Mouse (Mus musculus) hindbrain, postnatal 0 days (tissue): ENCODE results near the gene Sart1. TPM values are rescaled to one million over a fixed set of nuclear protein-coding genes. Genes with fewer than 3 reads are reported as not detected.

Experiments
- ATAC-seq: fragments of 200-750 bp; cut with Nextera tagmentation; 2 replicates; pipeline ENCODE4 v1.8.0; 2017; ENCODE audit warnings: mild to moderate bottlenecking, moderate TSS enrichment, moderate library complexity
- DNase-seq: peaks from one replicate; pipeline ENCODE4 v3.0.0-alpha.2; 2015; ENCODE audit warnings: low spot score
- H3K27ac ChIP-seq: fragments of 300-500 bp; sonication (generic); 2 replicates; pipeline ENCODE4 v1.5.1; 2014; ENCODE audit warnings: mild to moderate bottlenecking
- H3K27me3 ChIP-seq: fragments of 300-500 bp; sonication (generic); 2 replicates; pipeline ENCODE4 v1.6.1; 2014; ENCODE audit warnings: low read length, mixed read lengths; ENCODE audit not compliant: insufficient read depth
- H3K36me3 ChIP-seq: fragments of 300-500 bp; sonication (generic); 2 replicates; pipeline ENCODE4 v1.6.1; 2014; ENCODE audit warnings: low read length, mixed read lengths; ENCODE audit not compliant: insufficient read depth
- H3K4me1 ChIP-seq: fragments of 300-500 bp; sonication (generic); 2 replicates; pipeline ENCODE4 v1.6.1; 2014; ENCODE audit warnings: antibody characterized with exemption, low read length, mixed read lengths; ENCODE audit not compliant: insufficient read depth
- H3K4me2 ChIP-seq: fragments of 300-500 bp; sonication (generic); 2 replicates; pipeline ENCODE4 v1.6.1; 2014; ENCODE audit warnings: low read depth, mild to moderate bottlenecking, low read length, moderate library complexity, mixed read lengths
- H3K4me3 ChIP-seq: fragments of 300-500 bp; sonication (generic); 2 replicates; pipeline ENCODE4 v1.5.1; 2014; ENCODE audit warnings: low read length
- H3K9ac ChIP-seq: fragments of 300-500 bp; sonication (generic); replicated peaks from 2 replicates; pipeline ENCODE4 v1.6.1; 2014; ENCODE audit warnings: mild to moderate bottlenecking, low read length, moderate library complexity, mixed read lengths
- H3K9me3 ChIP-seq: fragments of 300-500 bp; sonication (generic); 2 replicates; pipeline ENCODE4 v1.6.1; 2016; ENCODE audit warnings: low read length, mixed read lengths
- CTCF ChIP-seq: IDR thresholded peaks from 2 replicates; pipeline ENCODE4 v1.5.1; 2016; ENCODE audit warnings: antibody characterized with exemption, control low read depth, low read depth
- WGBS: fragments of 180-500 bp; shearing (Covaris S2); extraction: QIAGEN DNeasy Blood & Tissue Kit; methylation state at CpG from one replicate; pipeline ENCODE4 v1.1.7; 2014; 5-methylcytosine and 5-hydroxymethylcytosine counted together
- polyA plus RNA-seq: library from polyadenylated mRNA; unstranded; fragments of >200 nt; fragmentation: Nextera tagmentation; extraction: Ambion mirVana; gene quantifications from 2 replicates; pipeline ENCODE4 v1.2.1, GENCODE M21; 2015
- total RNA-seq: library from RNA; depleted of rRNA; stranded (reverse); fragments of >200 nt; gene quantifications from 2 replicates; pipeline ENCODE4 v1.2.3, GENCODE M21; 2014

Gene Sart1
- total and polyA plus RNA-seq, 2 experiments from 2014 or later = 30.5 to 45.0 TPM

DNA sequence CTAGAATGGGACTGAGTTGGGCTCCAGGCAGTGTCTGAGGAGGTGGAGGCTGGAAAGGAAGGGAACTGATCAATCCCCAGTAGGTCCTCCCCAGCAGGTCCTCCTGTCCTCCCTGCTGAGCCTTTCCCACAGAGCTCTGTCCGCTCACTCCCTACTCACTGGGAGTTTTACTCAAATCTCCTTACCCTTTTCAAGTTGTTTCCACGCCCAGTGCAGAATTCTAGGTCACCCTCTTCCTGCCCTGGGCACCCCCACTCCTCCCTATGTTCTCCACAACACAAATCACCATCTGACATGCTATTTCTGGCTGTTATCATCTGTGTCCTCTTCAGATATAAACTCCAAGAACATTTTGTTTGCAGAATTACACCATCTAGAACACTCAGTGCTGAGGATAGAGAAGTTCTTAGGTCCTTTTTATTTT lies 26.0 kb upstream of the Sart1 start:
- Histone ChIP-seq H3K4me3 (no peak overlapping the region), H3K4me2 (no peak overlapping the region), H3K9me3 (no peaks in the 10 kb centered on the region), H3K27me3 (no peaks in the 10 kb centered on the region), H3K4me1 (no peaks in the 10 kb centered on the region), H3K9ac (no peak overlapping the region), H3K36me3 (no peaks in the 10 kb centered on the region), H3K27ac (no peak overlapping the region)
- TF ChIP-seq CTCF = no peak
- DNase-seq (no peak), ATAC-seq (no peak)
- WGBS = 64% methylated on average over 2 of the region's 2 CpGs

DNA sequence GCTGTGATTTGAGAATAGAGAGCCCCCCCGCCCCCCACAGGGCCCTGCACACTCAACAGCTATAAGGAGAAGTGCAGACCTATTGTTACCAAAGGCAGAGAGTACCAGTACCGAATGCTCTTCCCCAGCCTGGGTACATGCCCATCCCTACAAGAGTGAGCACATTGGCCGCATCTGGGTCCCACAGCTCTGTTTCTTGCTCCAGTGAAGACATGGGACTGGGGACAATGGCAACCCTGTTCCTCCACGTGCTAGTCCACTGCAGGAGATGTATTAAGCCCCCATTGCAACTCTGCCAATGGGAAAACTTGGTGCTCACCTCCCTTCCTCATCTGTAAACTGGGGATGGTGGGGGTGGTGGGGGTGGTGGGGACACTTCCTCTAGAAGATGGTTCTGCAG lies 25.3 kb upstream of the Sart1 start:
- H3K9me3 ChIP-seq = no peaks in the 10 kb centered on the region
- 71% methylated on average over 4 of the region's 4 CpGs for WGBS
- H3K36me3 ChIP-seq = no peaks in the 10 kb centered on the region
- no peaks in the 10 kb centered on the region for H3K4me1 ChIP-seq
- no peak overlapping the region for H3K9ac ChIP-seq
- no peak overlapping the region for H3K4me2 ChIP-seq
- no peak for TF ChIP-seq CTCF
- no peak overlapping the region for H3K4me3 ChIP-seq
- ATAC-seq = no peak
- H3K27me3 ChIP-seq = no peaks in the 10 kb centered on the region
- no peak overlapping the region for H3K27ac ChIP-seq
- DNase-seq = no peak

DNA sequence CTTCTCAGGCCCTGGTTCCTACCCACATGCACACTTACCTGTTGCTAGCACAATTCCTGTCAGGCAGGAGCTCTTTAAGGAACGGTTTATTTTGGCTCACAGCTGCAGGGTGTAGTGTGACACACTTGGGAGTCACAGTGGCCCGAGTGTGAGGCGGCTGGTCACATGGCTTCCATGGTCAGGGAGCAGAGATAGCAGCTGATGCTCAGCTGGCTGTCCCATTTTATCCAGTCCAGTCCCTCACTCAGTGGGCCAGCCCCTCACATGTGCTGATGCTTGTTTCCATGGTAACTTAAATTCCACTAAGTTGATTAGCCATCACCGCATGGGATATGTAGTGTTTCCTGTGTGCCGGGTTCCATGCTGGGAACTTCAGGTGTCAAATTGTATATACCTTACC lies 23.5 kb upstream of the Sart1 start:
- Histone ChIP-seq H3K4me2 (no peak overlapping the region), H3K4me1 (0 out of 2 replicates have a peak, but pooled peaks cover 8% of the 10 kb centered on the region), H3K36me3 (no peaks in the 10 kb centered on the region), H3K9me3 (no peaks in the 10 kb centered on the region), H3K27me3 (no peaks in the 10 kb centered on the region), H3K9ac (no peak overlapping the region), H3K4me3 (no peak overlapping the region), H3K27ac (no peak overlapping the region)
- no peak for TF ChIP-seq CTCF
- DNase-seq = no peak
- no peak for ATAC-seq
- 59% methylated on average over 5 of the region's 5 CpGs for WGBS

DNA sequence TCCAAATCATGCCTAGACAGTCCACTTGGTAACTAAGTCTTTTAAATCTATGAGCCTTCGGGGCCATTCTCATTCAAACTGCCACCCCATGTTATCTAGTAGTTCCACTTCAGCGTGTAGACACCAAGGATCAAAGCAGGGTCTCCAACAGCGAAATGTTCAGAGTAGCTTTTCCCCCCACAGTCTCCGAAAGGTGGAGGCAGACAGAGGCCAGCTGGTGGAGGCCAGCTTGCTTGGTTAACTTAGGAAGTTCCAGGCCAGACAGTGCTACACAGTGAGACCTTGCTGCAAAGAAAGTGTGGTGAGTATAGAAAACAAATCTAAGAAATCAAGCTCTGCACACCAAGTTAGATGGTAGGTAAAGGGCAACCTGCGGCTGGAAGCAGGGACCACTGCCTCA lies 22.1 kb upstream of the Sart1 start:
- Histone ChIP-seq H3K4me1 (0 out of 2 replicates have a peak, but pooled peaks cover 11% of the 10 kb centered on the region), H3K9ac (no peak overlapping the region), H3K4me2 (no peak overlapping the region), H3K36me3 (no peaks in the 10 kb centered on the region), H3K27ac (no peak overlapping the region), H3K27me3 (no peaks in the 10 kb centered on the region), H3K9me3 (no peaks in the 10 kb centered on the region), H3K4me3 (no peak overlapping the region)
- no peak for DNase-seq
- TF ChIP-seq CTCF = no peak
- WGBS = 94% methylated on average over 5 of the region's 5 CpGs
- ATAC-seq = no peak

DNA sequence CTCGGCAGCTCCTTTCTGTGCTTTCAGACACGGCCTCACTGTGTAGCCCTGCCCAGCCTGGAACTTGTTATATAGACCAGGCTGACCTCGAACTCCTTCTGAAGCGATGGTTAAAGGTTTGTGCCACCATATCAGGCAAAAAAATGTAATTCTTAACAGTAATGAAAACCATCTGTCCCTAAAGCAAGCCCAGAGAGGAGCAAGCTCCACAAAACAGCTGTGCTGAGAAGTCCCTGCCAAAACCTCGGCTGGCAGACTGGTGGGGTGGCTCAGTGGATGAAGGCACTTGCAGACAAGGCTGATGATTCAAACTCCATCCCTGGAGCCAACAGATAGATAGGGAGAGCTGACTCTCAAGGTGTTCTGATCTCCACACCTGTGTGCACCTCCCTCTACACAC lies 20.6 kb upstream of the Sart1 start:
- Histone ChIP-seq H3K27me3 (no peaks in the 10 kb centered on the region), H3K4me1 (0 out of 2 replicates have a peak, but pooled peaks cover 11% of the 10 kb centered on the region), H3K4me3 (no peak overlapping the region), H3K9me3 (no peaks in the 10 kb centered on the region), H3K4me2 (no peak overlapping the region), H3K36me3 (no peaks in the 10 kb centered on the region), H3K27ac (peak overlapping the region; percentile 41; the same call in 1 of the 2 replicates), H3K9ac (no peak overlapping the region)
- DNase-seq (no peak), ATAC-seq (no peak)
- no peak for TF ChIP-seq CTCF
- WGBS = 76% methylated on average over 5 of the region's 5 CpGs

DNA sequence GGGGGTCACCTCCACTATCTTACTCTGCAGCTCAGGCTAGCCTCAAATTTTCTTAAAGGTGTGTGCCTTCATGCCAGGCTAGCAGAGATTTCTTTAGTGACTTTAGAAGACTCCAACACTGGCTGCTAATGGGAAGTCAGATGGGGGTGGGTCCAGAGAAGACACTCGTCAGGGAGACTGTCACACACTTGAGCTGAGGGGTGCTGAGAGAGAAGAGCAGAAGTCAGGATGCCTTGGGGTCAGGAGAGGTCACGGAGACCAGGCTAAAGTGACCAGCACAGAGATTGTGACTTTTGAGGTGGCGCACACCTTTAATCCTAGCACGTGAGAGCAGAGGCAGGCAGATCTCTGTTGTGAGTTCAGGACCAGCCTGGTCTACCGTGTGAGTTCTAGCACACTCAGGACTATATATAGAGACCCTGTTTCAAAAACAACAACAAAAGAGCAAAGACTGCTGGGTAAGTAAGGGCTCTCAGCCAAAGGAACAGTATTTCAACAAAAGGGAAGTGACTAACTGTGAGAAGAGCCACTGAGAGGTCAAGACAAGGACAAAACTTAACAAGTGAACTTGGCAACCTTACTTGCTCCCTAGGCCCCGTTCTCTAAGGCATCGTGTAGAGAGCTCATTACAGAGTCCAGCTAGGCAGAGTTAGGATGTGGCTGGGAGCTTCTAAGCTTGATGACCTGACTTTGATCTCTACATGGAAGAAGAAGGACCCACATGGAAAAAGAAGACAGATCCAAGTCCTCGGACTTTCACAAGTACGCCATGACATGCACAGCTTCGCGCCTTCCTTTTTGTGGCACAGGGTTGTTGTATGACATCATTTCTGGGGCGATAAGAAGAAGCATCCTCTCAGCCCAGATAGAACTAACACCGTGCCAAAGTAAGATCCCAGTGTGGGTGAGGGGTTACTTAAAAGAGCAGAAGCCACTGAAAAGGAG lies 19.8 kb upstream of the Sart1 start:
- ATAC-seq = no peak
- Histone ChIP-seq H3K4me3 (no peak overlapping the region), H3K36me3 (no peaks in the 10 kb centered on the region), H3K4me1 (0 out of 2 replicates have a peak, but pooled peaks cover 11% of the 10 kb centered on the region), H3K9ac (no peak overlapping the region), H3K27ac (peak overlapping the region; percentile 41; the same call in 1 of the 2 replicates), H3K9me3 (no peaks in the 10 kb centered on the region), H3K4me2 (no peak overlapping the region), H3K27me3 (no peaks in the 10 kb centered on the region)
- DNase-seq = no peak
- WGBS = 80% methylated on average over 13 of the region's 13 CpGs
- no peak for TF ChIP-seq CTCF

DNA sequence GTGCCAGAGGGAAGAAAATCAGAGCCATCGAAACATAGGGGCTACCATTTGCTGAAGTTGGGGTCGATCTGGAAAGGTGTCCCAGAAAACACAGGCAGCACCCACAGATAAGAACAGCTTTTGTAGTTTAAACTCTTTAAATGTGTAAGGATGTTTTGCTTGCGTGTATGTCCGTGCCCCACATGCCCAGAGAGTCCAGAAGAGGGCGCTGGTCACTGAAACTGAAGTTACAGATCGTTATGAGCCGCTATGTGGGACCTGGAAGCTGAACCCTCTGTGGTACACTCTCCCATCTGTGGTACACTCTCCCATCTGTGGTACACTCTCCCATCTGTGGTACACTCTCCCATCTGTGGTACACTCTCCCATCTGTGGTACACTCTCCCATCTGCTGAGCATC lies 18.6 kb upstream of the Sart1 start:
- WGBS = 16% methylated on average over 7 of the region's 7 CpGs
- ATAC-seq (peak; percentile 56; the same call in 1 of the 2 replicates), DNase-seq (peak; percentile 84)
- Histone ChIP-seq H3K27me3 (no peaks in the 10 kb centered on the region), H3K4me2 (peak overlapping the region; percentile 81), H3K9me3 (no peaks in the 10 kb centered on the region), H3K4me1 (0 out of 2 replicates have a peak, but pooled peaks cover 11% of the 10 kb centered on the region), H3K36me3 (no peaks in the 10 kb centered on the region), H3K4me3 (peak overlapping the region; percentile 55), H3K27ac (peak overlapping the region; percentile 95), H3K9ac (peak overlapping the region; percentile 71)
- TF ChIP-seq CTCF = peak; percentile 76
